9 mouse cellular contexts compared by ENCODE assay signal in genomic region chr10:70814354-70815131, GRCm38 (mm10).
DNase-seq lines count a peak whose midpoint lies in the region; ATAC-seq and TF ChIP-seq lines count a peak whose summit lies in the region.
"Had no signal": no experiment of that assay in that cellular context is flagged by ENCODE, and none has a peak within 500 bp of the region (broad histone marks: within the 10 kb centered on the region; RNA-seq: fewer than 3 reads in every experiment).

No protein-coding gene starts in this region.

- no peak for ATAC-seq in megakaryocyte, adult 5-6 weeks (ENCODE audit: poor library complexity, severe bottlenecking)

- no peak for TF ChIP-seq EP300 in heart, adult 2 months (IDR thresholded peaks at IDR 0.05; ENCODE audit: insufficient read depth, low read depth, low read length)

- no peak overlapping the region for H3K9ac ChIP-seq in heart, adult 2 months (ENCODE audit: low read depth, low read length)
- H3K9ac ChIP-seq: liver, embryonic 14.5 days had no signal

- intact Hi-C loops in heart, adult 2 months (cut with DNase I): loop anchor here (10.0 kb wide), 1 partner anchor 450 kb away; no protein-coding TSS in a partner anchor
- intact Hi-C loops in heart, postnatal 25 days (cut with DNase I): loop anchor here (5.0 to 10.0 kb wide), 3 partner anchors 150 to 497 kb away; no protein-coding TSS in a partner anchor

- no peaks in the 10 kb centered on the region for H3K79me2 ChIP-seq in heart, adult 2 months (replicated peaks; ENCODE audit: control insufficient read depth, insufficient read depth, low read length)

- 36% methylated on average over 15 of the region's 15 CpGs for WGBS in heart, adult 2 months
- WGBS in heart, embryonic 10.5 days: 66% methylated on average over 15 of the region's 15 CpGs

- no peak overlapping the region for H3K4me3 ChIP-seq in heart, adult 2 months
- H3K4me3 ChIP-seq in heart, embryonic 10.5 days: no peak overlapping the region
- H3K4me3 ChIP-seq in E14TG2a.4 (replicated peaks; ENCODE audit: low read length): no peak overlapping the region

- TF ChIP-seq CTCF in heart, adult 2 months (IDR thresholded peaks at IDR 0.05): peak; percentile 68
- TF ChIP-seq CTCF in E14TG2a.4 (conservative IDR thresholded peaks at IDR 0.05; ENCODE audit: low read length): peak; percentile 53

- no peak for TF ChIP-seq POLR2A in heart, adult 2 months (IDR thresholded peaks at IDR 0.05; ENCODE audit: insufficient read depth, low read depth, low read length)

- no peaks in the 10 kb centered on the region for H3K27me3 ChIP-seq in heart, adult 2 months (ENCODE audit: control insufficient read depth, insufficient read depth, low read length)
- H3K27me3 ChIP-seq in heart, embryonic 10.5 days (ENCODE audit: insufficient read depth, poor library complexity, severe bottlenecking): no peaks in the 10 kb centered on the region
- no peaks in the 10 kb centered on the region for H3K27me3 ChIP-seq in E14TG2a.4 (ENCODE audit: insufficient read depth, low read length)

- peak overlapping the region; percentile 51 for H3K27ac ChIP-seq in heart, adult 2 months
- no peak overlapping the region for H3K27ac ChIP-seq in heart, embryonic 10.5 days
- H3K27ac ChIP-seq: liver, embryonic 14.5 days had no signal

- no peaks in the 10 kb centered on the region for H3K36me3 ChIP-seq in heart, adult 2 months (ENCODE audit: control insufficient read depth, insufficient read depth, low read length)
- no peaks in the 10 kb centered on the region for H3K36me3 ChIP-seq in heart, embryonic 10.5 days
- H3K36me3 ChIP-seq in E14TG2a.4 (ENCODE audit: insufficient read depth, low read length): no peaks in the 10 kb centered on the region

- no peaks in the 10 kb centered on the region for H3K4me1 ChIP-seq in heart, adult 2 months (ENCODE audit: control insufficient read depth, insufficient read depth, low read length)
- H3K4me1 ChIP-seq in heart, embryonic 10.5 days: no peaks in the 10 kb centered on the region
- peaks cover 23% of the 10 kb centered on the region for H3K4me1 ChIP-seq in E14TG2a.4 (replicated peaks; ENCODE audit: low read depth, low read length)

- DNase-seq in heart, adult 2 months: peak; percentile 28 to 65
- DNase-seq in heart, embryonic 10.5 days (ENCODE audit: low spot score): no peak
- DNase-seq in cerebellum, postnatal 10 days: peak; percentile 68 to 73
- DNase-seq in heart, postnatal 25 days (ENCODE audit: low spot score): peak; percentile 55
- DNase-seq in mesoderm, embryonic 11.5 days (ENCODE audit: low read depth, low spot score): peak; percentile 30
- DNase-seq in spleen, postnatal 10 days (ENCODE audit: low spot score in 2 of 2): no peak

- H3K9me3 ChIP-seq in heart, embryonic 10.5 days: no peaks in the 10 kb centered on the region
- peaks cover 10% of the 10 kb centered on the region for H3K9me3 ChIP-seq in E14TG2a.4 (ENCODE audit: low read length)

Comparison
In these comparisons a context has a peak if more than half of its experiments do, and no peak if none do; other contexts are left out.
1. DNase-seq: peak in heart, adult 2 months (2 of 2), cerebellum, postnatal 10 days (2 of 2), heart, postnatal 25 days (single experiment) and mesoderm, embryonic 11.5 days (single experiment); none in heart, embryonic 10.5 days (single experiment) and spleen, postnatal 10 days (0 of 2).